Mouse (Mus musculus) limb, embryonic 13.5 days (tissue): ENCODE results near the gene Fam92b. TPM values are rescaled to one million over a fixed set of nuclear protein-coding genes. Genes with fewer than 3 reads are reported as not detected.
A peak's percentile ranks its signal among the peaks of the same experiment; 100 is the strongest.

Experiments used
- ATAC-seq: fragments of 200-750 bp; cut with Nextera tagmentation; 2 replicates; pipeline ENCODE4 v1.8.0; 2017; ENCODE audit warnings: low read depth, moderate number of reproducible peaks, moderate TSS enrichment; ENCODE audit not compliant: low FRiP score
- H3K27ac ChIP-seq: fragments of 300-500 bp; sonication (generic); 2 replicates; pipeline ENCODE4 v1.5.1; 2015; ENCODE audit warnings: inconsistent platforms, mild to moderate bottlenecking, moderate library complexity
- H3K27me3 ChIP-seq: fragments of 300-500 bp; sonication (generic); 2 replicates; pipeline ENCODE4 v1.6.1; 2015; ENCODE audit warnings: mild to moderate bottlenecking, inconsistent platforms
- H3K36me3 ChIP-seq: fragments of 300-500 bp; sonication (generic); 2 replicates; pipeline ENCODE4 v1.6.1; 2015; ENCODE audit warnings: inconsistent platforms, mild to moderate bottlenecking, moderate library complexity
- H3K4me1 ChIP-seq: fragments of 300-500 bp; sonication (generic); 2 replicates; pipeline ENCODE4 v1.6.1; 2015; ENCODE audit warnings: inconsistent platforms
- H3K4me2 ChIP-seq: fragments of 300-500 bp; sonication (generic); replicated peaks from 2 replicates; pipeline ENCODE4 v1.6.1; 2015; ENCODE audit warnings: inconsistent platforms, mild to moderate bottlenecking, moderate library complexity
- H3K4me3 ChIP-seq: fragments of 300-500 bp; sonication (generic); 2 replicates; pipeline ENCODE4 v1.5.1; 2015; ENCODE audit warnings: moderate library complexity, mild to moderate bottlenecking, inconsistent platforms
- H3K9ac ChIP-seq: fragments of 300-500 bp; sonication (generic); 2 replicates; pipeline ENCODE4 v1.6.1; 2015; ENCODE audit warnings: mild to moderate bottlenecking, inconsistent platforms
- H3K9me3 ChIP-seq: fragments of 300-500 bp; sonication (generic); 2 replicates; pipeline ENCODE4 v1.6.1; 2016; ENCODE audit warnings: inconsistent platforms
- WGBS: fragments of 180-500 bp; shearing (Covaris S2); methylation state at CpG from one replicate; pipeline ENCODE4 v1.1.7; 2015; 5-methylcytosine and 5-hydroxymethylcytosine counted together
- polyA plus RNA-seq: library from polyadenylated mRNA; unstranded; fragments of >200 nt; fragmentation: Nextera tagmentation; extraction: Ambion mirVana; gene quantifications from 2 replicates; pipeline ENCODE4 v1.2.1, GENCODE M21; 2015

Gene Fam92b
- polyA plus RNA-seq, 1 experiment from 2014 or later: not detected

- Histone ChIP-seq H3K4me2 (no peak overlapping the region), H3K4me3 (no peak overlapping the region), H3K27me3 (no peaks in the 10 kb centered on the region), H3K36me3 (no peaks in the 10 kb centered on the region), H3K27ac (no peak overlapping the region), H3K9me3 (no peaks in the 10 kb centered on the region), H3K9ac (no peak overlapping the region), H3K4me1 (peaks cover 35% of the 10 kb centered on the region)
- WGBS: 29% methylated on average over 11 of the region's 11 CpGs
- no peak for ATAC-seq
Measured at GRCm38 (mm10) chr8:120208113-120208512, 30.8 kb upstream of the Fam92b start.

GRCm38 (mm10) chr8:120207364-120207763 lies 30.1 kb upstream of the Fam92b start:
- no peak overlapping the region for H3K27ac ChIP-seq
- H3K9ac ChIP-seq: no peak overlapping the region
- H3K4me3 ChIP-seq: no peak overlapping the region
- no peak for ATAC-seq
- WGBS: 84% methylated on average over 8 of the region's 8 CpGs
- H3K9me3 ChIP-seq: no peaks in the 10 kb centered on the region
- no peak overlapping the region for H3K4me2 ChIP-seq
- H3K27me3 ChIP-seq: no peaks in the 10 kb centered on the region
- no peaks in the 10 kb centered on the region for H3K36me3 ChIP-seq
- H3K4me1 ChIP-seq: peaks cover 39% of the 10 kb centered on the region

GRCm38 (mm10) chr8:120205916-120206315 lies 28.6 kb upstream of the Fam92b start:
- Histone ChIP-seq H3K9ac (no peak overlapping the region), H3K36me3 (no peaks in the 10 kb centered on the region), H3K4me1 (peaks cover 31% of the 10 kb centered on the region), H3K9me3 (no peaks in the 10 kb centered on the region), H3K27ac (no peak overlapping the region), H3K4me2 (no peak overlapping the region), H3K4me3 (no peak overlapping the region), H3K27me3 (no peaks in the 10 kb centered on the region)
- WGBS: 87% methylated on average over 9 of the region's 9 CpGs
- no peak for ATAC-seq

DNA sequence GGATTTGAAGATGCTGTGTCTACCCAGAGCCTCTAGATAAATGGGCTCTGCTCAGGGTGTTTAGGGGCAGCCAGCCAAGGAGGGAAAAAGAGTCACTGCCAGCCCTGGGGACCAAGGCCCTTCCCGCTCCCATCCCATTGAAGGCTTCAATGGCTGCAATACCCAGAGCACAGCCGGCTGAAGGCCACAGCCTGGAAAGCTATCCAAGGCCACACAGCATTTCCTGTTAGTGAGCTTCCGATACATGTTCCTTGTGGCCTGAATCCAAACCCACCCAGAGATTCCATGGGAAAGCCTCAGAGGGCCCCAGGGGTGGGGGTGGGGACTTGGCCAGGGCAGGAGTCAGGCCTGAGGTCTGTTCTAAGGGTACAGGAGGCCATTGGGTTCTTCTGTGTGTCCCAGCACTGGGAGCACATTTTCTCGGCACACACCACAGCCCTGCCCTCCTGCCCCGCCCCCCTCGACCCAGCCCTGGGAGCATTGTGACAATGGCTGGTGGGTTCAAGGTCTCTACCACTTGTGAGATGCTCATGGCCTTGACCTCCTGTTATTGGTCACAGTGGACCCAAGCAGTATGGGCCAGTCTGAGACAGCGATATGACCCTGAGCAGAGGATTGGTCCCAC lies 27.6 kb upstream of the Fam92b start:
- 74% methylated on average over 7 of the region's 7 CpGs for WGBS
- Histone ChIP-seq H3K27ac (no peak overlapping the region), H3K27me3 (no peaks in the 10 kb centered on the region), H3K4me3 (no peak overlapping the region), H3K4me2 (no peak overlapping the region), H3K9me3 (peaks cover 5% of the 10 kb centered on the region; the same call in 1 of the 2 replicates), H3K36me3 (no peaks in the 10 kb centered on the region), H3K9ac (0 out of 2 replicates have a peak overlapping the region, but pooled peaks have one; percentile 25), H3K4me1 (peaks cover 21% of the 10 kb centered on the region)
- ATAC-seq: no peak

DNA sequence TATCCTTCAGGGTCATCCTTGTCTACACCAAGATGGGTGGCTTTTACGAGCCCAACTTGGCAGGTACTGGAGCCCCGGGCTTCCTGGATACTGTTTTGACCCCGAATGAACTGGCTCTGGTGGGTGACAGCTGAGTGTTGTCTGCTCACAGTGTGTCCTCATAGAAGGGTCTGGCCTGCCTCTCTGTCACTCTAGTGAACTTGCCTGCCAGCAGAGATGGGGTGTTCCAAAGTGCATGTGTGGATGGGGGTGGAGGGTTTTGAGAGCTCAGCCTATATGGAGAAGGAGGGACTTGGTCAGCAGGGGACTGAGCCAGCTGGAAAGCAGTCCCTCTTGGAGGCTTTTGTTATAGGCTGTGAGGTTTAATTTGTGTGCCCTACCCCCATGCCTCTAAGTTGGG lies 25.3 kb upstream of the Fam92b start:
- no peak overlapping the region for H3K9ac ChIP-seq
- H3K4me2 ChIP-seq: no peak overlapping the region
- 0 out of 2 replicates have a peak, but pooled peaks cover 9% of the 10 kb centered on the region for H3K4me1 ChIP-seq
- WGBS: 60% methylated on average over 3 of the region's 3 CpGs
- no peak overlapping the region for H3K4me3 ChIP-seq
- peaks cover 9% of the 10 kb centered on the region; the same call in 1 of the 2 replicates for H3K9me3 ChIP-seq
- ATAC-seq: no peak
- no peak overlapping the region for H3K27ac ChIP-seq
- no peaks in the 10 kb centered on the region for H3K27me3 ChIP-seq
- H3K36me3 ChIP-seq: no peaks in the 10 kb centered on the region

GRCm38 (mm10) chr8:120201351-120201750 lies 24.1 kb upstream of the Fam92b start:
- Histone ChIP-seq H3K4me1 (0 out of 2 replicates have a peak, but pooled peaks cover 9% of the 10 kb centered on the region), H3K4me2 (no peak overlapping the region), H3K9ac (no peak overlapping the region), H3K27me3 (no peaks in the 10 kb centered on the region), H3K27ac (no peak overlapping the region), H3K4me3 (no peak overlapping the region), H3K36me3 (no peaks in the 10 kb centered on the region), H3K9me3 (peaks cover 9% of the 10 kb centered on the region; the same call in 1 of the 2 replicates)
- 81% methylated on average over 6 of the region's 6 CpGs for WGBS
- no peak for ATAC-seq

DNA sequence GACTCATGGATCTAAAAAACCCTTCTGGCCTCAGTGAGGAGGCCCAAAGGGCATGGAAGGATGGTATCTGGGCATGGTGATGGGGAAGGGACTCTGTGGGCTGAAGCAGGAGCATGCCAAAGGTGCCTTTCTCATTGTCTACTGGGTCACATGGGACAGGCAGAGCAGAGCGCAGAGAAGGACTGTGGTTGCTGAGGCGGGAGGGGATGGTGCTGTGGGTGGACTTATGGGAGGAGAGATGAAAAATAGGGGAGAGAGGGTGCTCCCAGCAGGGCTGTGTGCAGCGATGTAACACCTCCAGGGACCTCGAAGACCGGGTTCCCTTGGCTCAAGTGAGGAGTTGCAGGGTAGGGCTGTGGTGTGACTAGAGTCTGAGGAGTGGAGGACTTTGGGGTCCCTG lies 14.9 kb upstream of the Fam92b start:
- H3K27ac ChIP-seq: peak overlapping the region; percentile 94; the same call in 1 of the 2 replicates

DNA sequence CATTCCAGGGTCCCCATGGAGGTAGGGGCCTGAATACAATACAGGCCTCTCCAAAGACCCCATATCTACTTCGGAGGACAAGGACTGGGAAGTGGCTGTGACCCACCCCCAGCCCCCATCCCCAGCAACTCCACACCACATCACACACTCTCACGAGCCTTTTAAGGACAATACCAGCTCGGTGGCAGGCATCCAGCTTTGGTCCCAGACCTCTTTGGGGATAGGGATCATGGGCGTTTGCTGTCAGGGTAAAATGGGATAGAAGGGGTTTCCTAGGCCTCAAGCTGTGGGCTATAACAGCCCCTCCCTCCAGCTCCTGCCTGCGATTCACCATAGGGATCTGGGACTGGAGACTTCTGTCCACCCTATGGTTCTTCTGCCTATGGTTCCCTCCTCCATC lies 14.4 kb upstream of the Fam92b start:
- Histone ChIP-seq H3K4me1 (peaks cover 36% of the 10 kb centered on the region), H3K4me2 (peak overlapping the region; percentile 62), H3K27me3 (no peaks in the 10 kb centered on the region), H3K9me3 (no peaks in the 10 kb centered on the region), H3K4me3 (peak overlapping the region; percentile 31; the same call in 1 of the 2 replicates), H3K9ac (peak overlapping the region; percentile 39), H3K36me3 (no peaks in the 10 kb centered on the region), H3K27ac (peak overlapping the region; percentile 94)
- ATAC-seq: no peak
- 54% methylated on average over 5 of the region's 5 CpGs for WGBS

More for the DNA sequence above, 14.9 kb upstream of the Fam92b start:
- H3K4me1 ChIP-seq: peaks cover 31% of the 10 kb centered on the region
- no peak overlapping the region for H3K4me3 ChIP-seq
- H3K4me2 ChIP-seq: no peak overlapping the region
- no peak for ATAC-seq
- H3K9ac ChIP-seq: no peak overlapping the region
- WGBS: 94% methylated on average over 5 of the region's 5 CpGs
- no peaks in the 10 kb centered on the region for H3K9me3 ChIP-seq
- no peaks in the 10 kb centered on the region for H3K36me3 ChIP-seq
- H3K27me3 ChIP-seq: no peaks in the 10 kb centered on the region

GRCm38 (mm10) chr8:120190810-120191413 lies 13.6 kb upstream of the Fam92b start:
- Histone ChIP-seq H3K9ac (peak overlapping the region; percentile 39), H3K4me3 (peak overlapping the region; percentile 31)
- WGBS: 22% methylated on average over 20 of the region's 20 CpGs

GRCm38 (mm10) chr8:120190107-120190809 lies 13.0 kb upstream of the Fam92b start:
- H3K27me3 ChIP-seq: no peaks in the 10 kb centered on the region
- peaks cover 50% of the 10 kb centered on the region for H3K4me1 ChIP-seq
- ATAC-seq: no peak
- no peak overlapping the region for H3K9ac ChIP-seq
- H3K4me2 ChIP-seq: peak overlapping the region; percentile 62
- no peaks in the 10 kb centered on the region for H3K9me3 ChIP-seq
- H3K27ac ChIP-seq: peak overlapping the region; percentile 94
- 76% methylated on average over 17 of the region's 17 CpGs for WGBS
- H3K4me3 ChIP-seq: no peak overlapping the region
- H3K36me3 ChIP-seq: no peaks in the 10 kb centered on the region

More at GRCm38 (mm10) chr8:120190810-120191413, 13.6 kb upstream of the Fam92b start:
- Histone ChIP-seq H3K27me3 (no peaks in the 10 kb centered on the region), H3K4me1 (peaks cover 43% of the 10 kb centered on the region), H3K36me3 (no peaks in the 10 kb centered on the region), H3K9me3 (no peaks in the 10 kb centered on the region), H3K27ac (peak overlapping the region; percentile 94), H3K4me2 (peak overlapping the region; percentile 62)
- ATAC-seq: peak; percentile 93

GRCm38 (mm10) chr8:120189440-120189839 lies 12.2 kb upstream of the Fam92b start:
- WGBS: 74% methylated on average over 6 of the region's 6 CpGs
- Histone ChIP-seq H3K9me3 (no peaks in the 10 kb centered on the region), H3K9ac (no peak overlapping the region), H3K27me3 (no peaks in the 10 kb centered on the region), H3K27ac (peak overlapping the region; percentile 94; the same call in 1 of the 2 replicates), H3K36me3 (no peaks in the 10 kb centered on the region), H3K4me3 (no peak overlapping the region), H3K4me2 (no peak overlapping the region), H3K4me1 (peaks cover 58% of the 10 kb centered on the region)
- no peak for ATAC-seq

- ATAC-seq: no peak
- 85% methylated on average over 6 of the region's 6 CpGs for WGBS
- H3K4me1 ChIP-seq: peaks cover 65% of the 10 kb centered on the region
Measured at GRCm38 (mm10) chr8:120188510-120188909, 11.2 kb upstream of the Fam92b start.

More at GRCm38 (mm10) chr8:120188510-120188909, 11.2 kb upstream of the Fam92b start:
- Histone ChIP-seq H3K9me3 (no peaks in the 10 kb centered on the region), H3K4me2 (no peak overlapping the region), H3K9ac (no peak overlapping the region), H3K27ac (no peak overlapping the region), H3K27me3 (no peaks in the 10 kb centered on the region), H3K4me3 (no peak overlapping the region), H3K36me3 (no peaks in the 10 kb centered on the region)
